Mouse (Mus musculus) liver, embryonic 15.5 days (tissue): ENCODE measurements around the gene Rbm20. TPM values are rescaled to one million over a fixed set of nuclear protein-coding genes. Genes with fewer than 3 reads are reported as not detected.

Source experiments
- ATAC-seq: fragments of 200-750 bp; cut with Nextera tagmentation; 2 replicates; pipeline ENCODE4 v1.8.0; 2017; ENCODE audit warnings: moderate number of reproducible peaks, mild to moderate bottlenecking, moderate library complexity; ENCODE audit not compliant: insufficient read depth
- H3K27ac ChIP-seq: fragments of 300-500 bp; sonication (generic); replicated peaks from 2 replicates; pipeline ENCODE4 v1.5.1; 2015; ENCODE audit warnings: mild to moderate bottlenecking, inconsistent platforms
- H3K27me3 ChIP-seq: fragments of 300-500 bp; sonication (generic); 2 replicates; pipeline ENCODE4 v1.6.1; 2015; ENCODE audit warnings: mild to moderate bottlenecking, inconsistent platforms
- H3K36me3 ChIP-seq: fragments of 300-500 bp; sonication (generic); replicated peaks from 2 replicates; pipeline ENCODE4 v1.6.1; 2015; ENCODE audit warnings: moderate library complexity, mild to moderate bottlenecking, inconsistent platforms
- H3K4me1 ChIP-seq: fragments of 300-500 bp; sonication (generic); replicated peaks from 2 replicates; pipeline ENCODE4 v1.6.1; 2015; ENCODE audit warnings: inconsistent platforms
- H3K4me2 ChIP-seq: fragments of 300-500 bp; sonication (generic); 2 replicates; pipeline ENCODE4 v1.6.1; 2015; ENCODE audit warnings: moderate library complexity, mild to moderate bottlenecking, inconsistent platforms
- H3K4me3 ChIP-seq: fragments of 300-500 bp; sonication (generic); replicated peaks from 2 replicates; pipeline ENCODE4 v1.5.1; 2015; ENCODE audit warnings: mild to moderate bottlenecking, inconsistent platforms
- H3K9ac ChIP-seq: fragments of 300-500 bp; sonication (generic); 2 replicates; pipeline ENCODE4 v1.6.1; 2015; ENCODE audit warnings: moderate library complexity, mild to moderate bottlenecking, inconsistent platforms
- H3K9me3 ChIP-seq: fragments of 300-500 bp; sonication (generic); replicated peaks from 2 replicates; pipeline ENCODE4 v1.6.1; 2016; ENCODE audit warnings: inconsistent platforms
- WGBS: fragments of 180-500 bp; shearing (Covaris S2); methylation state at CpG from one replicate; pipeline ENCODE4 v1.1.7; 2015; ENCODE audit warnings: mixed read lengths; ENCODE audit not compliant: insufficient replicate concordance; 5-methylcytosine and 5-hydroxymethylcytosine counted together
- polyA plus RNA-seq: library from polyadenylated mRNA; unstranded; fragments of >200 nt; fragmentation: Nextera tagmentation; extraction: Ambion mirVana; gene quantifications from 2 replicates; pipeline ENCODE4 v1.2.1, GENCODE M21; 2015

Gene Rbm20
- polyA plus RNA-seq, 1 experiment from 2014 or later = 0.15 TPM

GRCm38 (mm10) chr19:53757432-53758109 is 80.5 kb downstream of the Rbm20 start:
- H3K4me1 ChIP-seq = no peaks in the 10 kb centered on the region
- H3K9ac ChIP-seq = no peak overlapping the region
- ATAC-seq = no peak
- H3K4me2 ChIP-seq = no peak overlapping the region
- H3K27me3 ChIP-seq = no peaks in the 10 kb centered on the region
- no peak overlapping the region for H3K4me3 ChIP-seq
- no peaks in the 10 kb centered on the region for H3K9me3 ChIP-seq
- whole genome bisulfite sequencing = 75% methylated on average over 17 of the region's 17 CpGs
- no peak overlapping the region for H3K27ac ChIP-seq
- H3K36me3 ChIP-seq = no peaks in the 10 kb centered on the region

GRCm38 (mm10) chr19:53758881-53759418 is 81.8 kb downstream of the Rbm20 start:
- no peaks in the 10 kb centered on the region for H3K36me3 ChIP-seq
- 56% methylated on average over 2 of the region's 2 CpGs for WGBS
- no peak overlapping the region for H3K9ac ChIP-seq
- ATAC-seq = no peak
- no peak overlapping the region for H3K4me2 ChIP-seq
- H3K27me3 ChIP-seq = no peaks in the 10 kb centered on the region
- H3K4me3 ChIP-seq = no peak overlapping the region
- no peaks in the 10 kb centered on the region for H3K9me3 ChIP-seq
- H3K4me1 ChIP-seq = no peaks in the 10 kb centered on the region
- H3K27ac ChIP-seq = no peak overlapping the region

- 70% methylated on average over 17 of the region's 17 CpGs for WGBS
- no peak overlapping the region for H3K4me2 ChIP-seq
- ATAC-seq = no peak
These were observed 83.3 kb downstream of the Rbm20 start for GRCm38 (mm10) chr19:53760125-53761101.

GRCm38 (mm10) chr19:53762749-53763438 is 85.8 kb downstream of the Rbm20 start:
- Histone ChIP-seq H3K9me3 (no peaks in the 10 kb centered on the region), H3K27ac (no peak overlapping the region), H3K36me3 (no peaks in the 10 kb centered on the region), H3K4me1 (no peaks in the 10 kb centered on the region), H3K4me2 (no peak overlapping the region), H3K9ac (no peak overlapping the region), H3K27me3 (no peaks in the 10 kb centered on the region), H3K4me3 (no peak overlapping the region)
- ATAC-seq = no peak
- 41% methylated on average over 8 of the region's 8 CpGs for WGBS

More at GRCm38 (mm10) chr19:53760125-53761101, 83.3 kb downstream of the Rbm20 start:
- Histone ChIP-seq H3K9ac (no peak overlapping the region), H3K4me3 (no peak overlapping the region), H3K27ac (no peak overlapping the region), H3K36me3 (no peaks in the 10 kb centered on the region), H3K27me3 (no peaks in the 10 kb centered on the region), H3K9me3 (no peaks in the 10 kb centered on the region), H3K4me1 (no peaks in the 10 kb centered on the region)

GRCm38 (mm10) chr19:53764688-53765478 is 87.8 kb downstream of the Rbm20 start:
- Histone ChIP-seq H3K4me1 (0 out of 2 replicates have a peak, but pooled peaks cover 5% of the 10 kb centered on the region), H3K27ac (no peak overlapping the region), H3K36me3 (no peaks in the 10 kb centered on the region), H3K27me3 (no peaks in the 10 kb centered on the region), H3K4me2 (no peak overlapping the region), H3K9ac (no peak overlapping the region), H3K9me3 (no peaks in the 10 kb centered on the region), H3K4me3 (no peak overlapping the region)
- 58% methylated on average over 7 of the region's 7 CpGs for WGBS
- no peak for ATAC-seq

GRCm38 (mm10) chr19:53768478-53768877 is 91.4 kb downstream of the Rbm20 start:
- Histone ChIP-seq H3K4me3 (no peak overlapping the region), H3K9me3 (no peaks in the 10 kb centered on the region), H3K27ac (no peak overlapping the region), H3K36me3 (no peaks in the 10 kb centered on the region), H3K4me2 (no peak overlapping the region), H3K9ac (no peak overlapping the region), H3K4me1 (peaks cover 33% of the 10 kb centered on the region), H3K27me3 (no peaks in the 10 kb centered on the region)
- no peak for ATAC-seq
- WGBS = 12% methylated on average over 3 of the region's 3 CpGs

GRCm38 (mm10) chr19:53773937-53774640 is 97.0 kb downstream of the Rbm20 start:
- H3K9me3 ChIP-seq = no peaks in the 10 kb centered on the region
- peak overlapping the region; percentile 78 for H3K27ac ChIP-seq
- H3K4me1 ChIP-seq = peaks cover 53% of the 10 kb centered on the region
- H3K4me2 ChIP-seq = peak overlapping the region; percentile 48
- H3K4me3 ChIP-seq = no peak overlapping the region
- peak; percentile 91 for ATAC-seq
- WGBS = 9% methylated on average over 11 of the region's 11 CpGs
- peak overlapping the region; percentile 35; the same call in 1 of the 2 replicates for H3K9ac ChIP-seq
- no peaks in the 10 kb centered on the region for H3K36me3 ChIP-seq
- no peaks in the 10 kb centered on the region for H3K27me3 ChIP-seq

- Histone ChIP-seq H3K27me3 (no peaks in the 10 kb centered on the region), H3K27ac (peak overlapping the region; percentile 78), H3K4me2 (peak overlapping the region; percentile 48), H3K9ac (no peak overlapping the region), H3K9me3 (no peaks in the 10 kb centered on the region), H3K4me1 (peaks cover 60% of the 10 kb centered on the region), H3K36me3 (no peaks in the 10 kb centered on the region), H3K4me3 (no peak overlapping the region)
- WGBS = 24% methylated on average over 7 of the region's 7 CpGs
- peak; percentile 10 for ATAC-seq
These were observed 97.7 kb downstream of the Rbm20 start for GRCm38 (mm10) chr19:53774641-53775350.

GRCm38 (mm10) chr19:53779402-53779801 is 102.3 kb downstream of the Rbm20 start:
- ATAC-seq = peak; percentile 59
- no peaks in the 10 kb centered on the region for H3K27me3 ChIP-seq

More at GRCm38 (mm10) chr19:53779402-53779801, 102.3 kb downstream of the Rbm20 start:
- peaks cover 37% of the 10 kb centered on the region for H3K4me1 ChIP-seq
- no peak overlapping the region for H3K9ac ChIP-seq
- H3K36me3 ChIP-seq = no peaks in the 10 kb centered on the region
- H3K4me3 ChIP-seq = no peak overlapping the region
- no peak overlapping the region for H3K4me2 ChIP-seq
- H3K27ac ChIP-seq = peak overlapping the region; percentile 49
- H3K9me3 ChIP-seq = no peaks in the 10 kb centered on the region
- WGBS = 63% methylated on average over 9 of the region's 9 CpGs
